Mouse (Mus musculus) forebrain, postnatal 0 days (tissue): ENCODE measurements around the gene Itpkc. TPM values are rescaled to one million over a fixed set of nuclear protein-coding genes. Genes with fewer than 3 reads are reported as not detected.

ENCODE experiments used
- ATAC-seq: fragments of 200-750 bp; cut with Nextera tagmentation; 2 replicates; pipeline ENCODE4 v1.8.0; 2017; ENCODE audit warnings: mild to moderate bottlenecking, moderate library complexity
- DNase-seq: peaks from one replicate; pipeline ENCODE4 v3.0.0-alpha.2; 2015
- H3K27ac ChIP-seq: fragments of 300-500 bp; sonication (generic); 2 replicates; pipeline ENCODE4 v1.5.1; 2014; ENCODE audit warnings: low read depth, mild to moderate bottlenecking, antibody characterized with exemption, low read length, moderate library complexity, mixed read lengths
- H3K27me3 ChIP-seq: fragments of 300-500 bp; sonication (generic); 2 replicates; pipeline ENCODE4 v1.6.1; 2014; ENCODE audit warnings: mild to moderate bottlenecking, low read length, mixed read lengths; ENCODE audit not compliant: insufficient read depth
- H3K36me3 ChIP-seq: fragments of 300-500 bp; sonication (generic); 2 replicates; pipeline ENCODE4 v1.6.1; 2014; ENCODE audit warnings: mild to moderate bottlenecking, moderate library complexity; ENCODE audit not compliant: insufficient read depth
- H3K4me1 ChIP-seq: fragments of 300-500 bp; sonication (generic); 2 replicates; pipeline ENCODE4 v1.6.1; 2014; ENCODE audit warnings: antibody characterized with exemption; ENCODE audit not compliant: insufficient read depth
- H3K4me2 ChIP-seq: fragments of 300-500 bp; sonication (generic); 2 replicates; pipeline ENCODE4 v1.6.1; 2014; ENCODE audit warnings: low read depth, mild to moderate bottlenecking, moderate library complexity
- H3K4me3 ChIP-seq: fragments of 300-500 bp; sonication (generic); 2 replicates; pipeline ENCODE4 v1.5.1; 2014; ENCODE audit warnings: low read depth, low read length, mixed read lengths
- H3K9ac ChIP-seq: fragments of 300-500 bp; sonication (generic); 2 replicates; pipeline ENCODE4 v1.6.1; 2014; ENCODE audit warnings: mild to moderate bottlenecking
- H3K9me3 ChIP-seq: fragments of 300-500 bp; sonication (generic); 2 replicates; pipeline ENCODE4 v1.6.1; 2016; ENCODE audit warnings: low read length
- CTCF ChIP-seq: sonication (generic); IDR thresholded peaks from 2 replicates; pipeline ENCODE4 v1.5.1; 2016; ENCODE audit warnings: antibody characterized with exemption, control low read depth, low read depth
- WGBS: fragments of 180-500 bp; shearing (Covaris S2); extraction: QIAGEN DNeasy Blood & Tissue Kit; methylation state at CpG from one replicate; pipeline ENCODE4 v1.1.7; 2014; 5-methylcytosine and 5-hydroxymethylcytosine counted together
- polyA plus RNA-seq: library from polyadenylated mRNA; unstranded; fragments of >200 nt; fragmentation: Nextera tagmentation; extraction: Ambion mirVana; gene quantifications from 2 replicates; pipeline ENCODE4 v1.2.1, GENCODE M21; 2015
- total RNA-seq: library from RNA; depleted of rRNA; stranded (reverse); fragments of >200 nt; gene quantifications from 2 replicates; pipeline ENCODE4 v1.2.3, GENCODE M21; 2014; rRNA removed

The Itpkc gene
- total RNA-seq (13.6 and 17.6 TPM in 2 replicates), polyA plus RNA-seq (4.0 and 4.4 TPM in 2 replicates)

- Histone ChIP-seq H3K4me3 (peak within 1 kb of the TSS; percentile 93), H3K27ac (peak within 1 kb of the TSS; percentile 80), H3K4me1 (peaks cover 32% of the 10 kb centered on the region), H3K27me3 (no peaks in the 10 kb centered on the region), H3K4me2 (peak within 1 kb of the TSS; percentile 70), H3K9ac (peak within 1 kb of the TSS; percentile 89), H3K9me3 (no peaks in the 10 kb centered on the region), H3K36me3 (0 out of 2 replicates have a peak, but pooled peaks cover 9% of the 10 kb centered on the region)
- DNase-seq, result peak; percentile 95
- ATAC-seq, result peak; percentile 84
- peak; percentile 27 for TF ChIP-seq CTCF
- WGBS, result under 1% methylated on average over 47 of the region's 49 CpGs
These were observed at the start of gene Itpkc for GRCm38 (mm10) chr7:27228281-27228821. TSS of gene Itpkc (minus strand) at chr7:27228661.

GRCm38 (mm10) chr7:27277191-27277590 is 48.7 kb upstream of the Itpkc start:
- TF ChIP-seq CTCF, result peak; percentile 59
- Histone ChIP-seq H3K4me1 (no peaks in the 10 kb centered on the region), H3K27ac (no peak overlapping the region), H3K9ac (no peak overlapping the region), H3K9me3 (no peaks in the 10 kb centered on the region), H3K4me2 (no peak overlapping the region), H3K27me3 (no peaks in the 10 kb centered on the region), H3K36me3 (peaks cover 79% of the 10 kb centered on the region), H3K4me3 (no peak overlapping the region)
- 90% methylated on average over 3 of the region's 3 CpGs for WGBS
- no peak for DNase-seq
- ATAC-seq, result no peak

GRCm38 (mm10) chr7:27276021-27276420 is 47.6 kb upstream of the Itpkc start:
- DNase-seq, result no peak
- TF ChIP-seq CTCF, result no peak
- Histone ChIP-seq H3K36me3 (peaks cover 80% of the 10 kb centered on the region), H3K9me3 (no peaks in the 10 kb centered on the region), H3K4me1 (no peaks in the 10 kb centered on the region), H3K4me3 (no peak overlapping the region), H3K9ac (no peak overlapping the region), H3K27me3 (no peaks in the 10 kb centered on the region), H3K27ac (no peak overlapping the region), H3K4me2 (no peak overlapping the region)
- no peak for ATAC-seq
- 63% methylated on average over 7 of the region's 7 CpGs for whole genome bisulfite sequencing

GRCm38 (mm10) chr7:27274916-27275315 is 46.5 kb upstream of the Itpkc start:
- no peaks in the 10 kb centered on the region for H3K4me1 ChIP-seq
- 89% methylated on average over 4 of the region's 4 CpGs for WGBS
- ATAC-seq, result no peak
- H3K9ac ChIP-seq, result no peak overlapping the region
- no peak overlapping the region for H3K27ac ChIP-seq
- H3K9me3 ChIP-seq, result no peaks in the 10 kb centered on the region
- no peaks in the 10 kb centered on the region for H3K27me3 ChIP-seq
- no peak overlapping the region for H3K4me3 ChIP-seq
- no peak for TF ChIP-seq CTCF
- H3K36me3 ChIP-seq, result peaks cover 82% of the 10 kb centered on the region
- no peak for DNase-seq
- H3K4me2 ChIP-seq, result no peak overlapping the region

GRCm38 (mm10) chr7:27273739-27274351 is 45.4 kb upstream of the Itpkc start:
- no peak overlapping the region for H3K4me3 ChIP-seq
- no peak overlapping the region for H3K9ac ChIP-seq
- H3K4me1 ChIP-seq, result no peaks in the 10 kb centered on the region
- peaks cover 82% of the 10 kb centered on the region for H3K36me3 ChIP-seq
- H3K4me2 ChIP-seq, result no peak overlapping the region
- ATAC-seq (peak; percentile 26), DNase-seq (no peak)
- H3K27ac ChIP-seq, result no peak overlapping the region
- peak; percentile 55 for TF ChIP-seq CTCF
- H3K27me3 ChIP-seq, result no peaks in the 10 kb centered on the region
- no peaks in the 10 kb centered on the region for H3K9me3 ChIP-seq
- 64% methylated on average over 32 of the region's 32 CpGs for WGBS

- peaks cover 83% of the 10 kb centered on the region for H3K36me3 ChIP-seq
- 91% methylated on average over 8 of the region's 8 CpGs for WGBS
These were observed 43.0 kb upstream of the Itpkc start for GRCm38 (mm10) chr7:27271423-27271822.

GRCm38 (mm10) chr7:27266515-27267128 is 38.2 kb upstream of the Itpkc start:
- ATAC-seq, result no peak

More at GRCm38 (mm10) chr7:27271423-27271822, 43.0 kb upstream of the Itpkc start:
- no peaks in the 10 kb centered on the region for H3K9me3 ChIP-seq
- H3K4me2 ChIP-seq, result no peak overlapping the region
- ATAC-seq (no peak), DNase-seq (no peak)
- no peaks in the 10 kb centered on the region for H3K27me3 ChIP-seq
- no peak overlapping the region for H3K4me3 ChIP-seq
- no peak overlapping the region for H3K9ac ChIP-seq
- no peaks in the 10 kb centered on the region for H3K4me1 ChIP-seq
- no peak overlapping the region for H3K27ac ChIP-seq
- TF ChIP-seq CTCF, result 0 out of 2 replicates have a peak, but pooled peaks have one; percentile 28

More at GRCm38 (mm10) chr7:27266515-27267128, 38.2 kb upstream of the Itpkc start:
- 81% methylated on average over 20 of the region's 20 CpGs for WGBS
- Histone ChIP-seq H3K36me3 (peaks cover 90% of the 10 kb centered on the region), H3K9ac (no peak overlapping the region), H3K4me2 (no peak overlapping the region), H3K27me3 (no peaks in the 10 kb centered on the region), H3K4me3 (no peak overlapping the region), H3K4me1 (no peaks in the 10 kb centered on the region), H3K27ac (no peak overlapping the region), H3K9me3 (no peaks in the 10 kb centered on the region)
- DNase-seq, result no peak
- no peak for TF ChIP-seq CTCF
